Mouse (Mus musculus) CH12.LX (cell line): ENCODE data around the gene Evx2.

ENCODE experiments used
- CTCF ChIP-seq, 2 experiments: IDR thresholded peaks in 1 of 2; conservative IDR thresholded peaks in 1 of 2; 2 replicates each; pipeline ENCODE4 v1.5.1; 2011 to 2012; ENCODE audit warnings: low read depth in 2 of 2, low read length in 2 of 2, improper control_type of control experiment in 1 of 2, inconsistent platforms in 1 of 2, mild to moderate bottlenecking in 1 of 2, moderate library complexity in 1 of 2
- E2F4 ChIP-seq: IDR thresholded peaks from 2 replicates; pipeline ENCODE4 v1.6.1; 2011; ENCODE audit warnings: low read depth, low read length, improper control_type of control experiment; ENCODE audit not compliant: insufficient replicate concordance
- EP300 ChIP-seq: IDR thresholded peaks from 2 replicates; pipeline ENCODE4 v1.6.1; 2011; ENCODE audit warnings: low read length, improper control_type of control experiment
- MAZ ChIP-seq: IDR thresholded peaks from 2 replicates; pipeline ENCODE4 v1.6.1; 2012; ENCODE audit warnings: low read depth, mild to moderate bottlenecking, inconsistent platforms, low read length, improper control_type of control experiment, moderate library complexity
- MYC ChIP-seq: IDR thresholded peaks from 2 replicates; pipeline ENCODE4 v1.6.1; 2011; ENCODE audit warnings: low read depth, mild to moderate bottlenecking, improper control_type of control experiment, low read length
- PAX5 ChIP-seq: IDR thresholded peaks from 2 replicates; pipeline ENCODE4 v1.6.1; 2012; ENCODE audit warnings: low read length, inconsistent platforms, mixed read lengths
- USF2 ChIP-seq: conservative IDR thresholded peaks from 2 replicates; pipeline ENCODE4 v1.6.1; 2011; ENCODE audit warnings: low read depth, low read length, improper control_type of control experiment

DNA sequence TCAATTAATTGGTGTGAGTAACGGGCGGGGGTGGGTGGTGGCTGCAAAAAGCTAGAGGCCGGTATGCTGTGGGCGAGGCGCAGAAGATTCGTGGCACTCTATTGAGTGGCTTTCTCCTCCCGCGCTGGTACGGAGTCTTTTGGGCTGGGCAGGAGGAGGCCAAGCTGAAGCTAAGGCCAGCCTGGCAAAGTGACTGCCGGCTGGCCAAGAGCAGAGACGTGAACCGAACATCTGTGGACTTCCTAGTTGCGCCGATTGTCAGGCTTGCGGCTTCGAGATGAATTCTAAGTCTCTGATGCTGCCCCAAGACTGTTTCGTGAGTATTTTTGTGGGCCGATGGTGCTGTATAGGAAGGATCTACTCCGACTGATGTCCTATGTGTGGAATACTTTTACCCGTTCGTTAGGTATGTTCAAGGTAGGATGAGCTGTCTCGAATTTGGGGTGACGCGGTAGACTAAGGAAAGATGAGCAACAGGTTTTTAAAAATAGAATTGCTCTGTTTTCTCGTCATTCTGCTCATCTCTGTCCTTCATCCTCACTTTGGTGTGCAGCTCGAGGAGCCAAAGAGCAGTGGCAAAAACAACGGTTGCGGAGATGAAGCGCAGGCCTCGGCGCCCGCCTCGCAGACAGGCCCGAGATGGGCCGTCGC lies 8.0 kb upstream of the Evx2 start:
- TF ChIP-seq PAX5 (no peak), MAZ (no peak), CTCF (conservative IDR thresholded peaks at IDR 0.05 in 1 of 2, IDR thresholded peaks at IDR 0.05 in 1 of 2; ENCODE audit: low read depth in 2 of 2, low read length in 2 of 2) (no peak), MYC (no peak), E2F4 (no peak), USF2 (no peak), EP300 (no peak)
